Mouse (Mus musculus): Measurements from ENCODE around the gene Cpeb2.

DNA sequence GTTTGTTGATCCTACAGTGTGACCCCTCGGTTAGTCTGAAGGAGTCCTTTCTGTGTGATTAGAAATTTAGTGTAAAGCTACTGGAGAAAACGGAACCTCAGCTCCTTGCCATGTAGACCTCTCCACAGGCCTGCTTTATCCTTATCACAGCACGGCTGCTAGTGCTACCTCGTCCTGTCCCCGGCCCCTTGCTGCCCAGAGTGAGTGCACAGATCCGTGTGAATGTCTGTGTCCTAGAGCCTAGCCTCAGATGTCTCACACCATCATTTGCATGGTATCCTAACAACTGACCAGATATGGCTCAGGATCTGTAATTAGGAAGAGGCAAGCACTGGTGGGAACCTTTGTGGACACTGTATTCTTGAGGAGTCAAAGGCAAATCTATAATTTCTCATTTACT lies 14.0 kb downstream of the Cpeb2 start:
- TF ChIP-seq CTCF (IDR thresholded peaks at IDR 0.05) (no peak), POLR2A (IDR thresholded peaks at IDR 0.05; ENCODE audit: insufficient read depth, low read depth, low read length) (no peak), EP300 (IDR thresholded peaks at IDR 0.05; ENCODE audit: insufficient read depth, low read depth, low read length) (no peak)

Measured in heart, adult 2 months (tissue).